Mouse (Mus musculus): ENCODE measurements around the gene Xkr8.

DNA sequence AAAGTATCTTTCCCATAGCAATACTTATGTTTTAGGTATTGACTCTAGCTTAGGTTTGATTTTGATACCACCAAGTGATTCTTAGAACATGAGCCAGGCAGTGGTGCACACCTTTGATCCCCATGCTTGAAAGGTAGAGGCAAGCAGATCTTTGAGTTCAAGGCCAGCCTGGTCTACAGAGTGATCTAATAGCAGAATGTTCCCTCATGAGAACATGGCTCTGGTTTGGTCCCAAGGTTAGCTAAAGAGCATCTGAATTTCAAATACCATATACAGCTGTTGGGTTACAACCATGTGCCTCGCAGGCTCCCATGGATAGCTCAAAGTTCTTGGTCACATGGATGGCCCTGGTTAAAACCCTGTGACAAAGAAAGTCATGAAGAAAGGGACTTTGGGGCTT, 14.1 kb downstream of the Xkr8 start:
- TF ChIP-seq POLR2A (IDR thresholded peaks at IDR 0.05; ENCODE audit: insufficient read depth, low read depth, low read length) (no peak), EP300 (IDR thresholded peaks at IDR 0.05; ENCODE audit: insufficient read depth, low read depth, low read length) (no peak)

Data from heart, adult 2 months (tissue).